Mouse (Mus musculus) CH12.LX (cell line): ENCODE measurements around the gene Actn4.

ENCODE experiments used
- HCFC1 ChIP-seq: IDR thresholded peaks from 2 replicates; pipeline ENCODE4 v1.6.1; 2012; ENCODE audit warnings: low read depth, mild to moderate bottlenecking, inconsistent platforms, low read length, improper control_type of control experiment
- POLR2A ChIP-seq: IDR thresholded peaks from 2 replicates; pipeline ENCODE4 v1.6.1; 2011; ENCODE audit warnings: low read depth, mild to moderate bottlenecking, improper control_type of control experiment, low read length
- ZKSCAN1 ChIP-seq: IDR thresholded peaks from 2 replicates; pipeline ENCODE4 v1.6.1; 2012; ENCODE audit warnings: low read depth, inconsistent platforms, low read length, improper control_type of control experiment, borderline replicate concordance

DNA sequence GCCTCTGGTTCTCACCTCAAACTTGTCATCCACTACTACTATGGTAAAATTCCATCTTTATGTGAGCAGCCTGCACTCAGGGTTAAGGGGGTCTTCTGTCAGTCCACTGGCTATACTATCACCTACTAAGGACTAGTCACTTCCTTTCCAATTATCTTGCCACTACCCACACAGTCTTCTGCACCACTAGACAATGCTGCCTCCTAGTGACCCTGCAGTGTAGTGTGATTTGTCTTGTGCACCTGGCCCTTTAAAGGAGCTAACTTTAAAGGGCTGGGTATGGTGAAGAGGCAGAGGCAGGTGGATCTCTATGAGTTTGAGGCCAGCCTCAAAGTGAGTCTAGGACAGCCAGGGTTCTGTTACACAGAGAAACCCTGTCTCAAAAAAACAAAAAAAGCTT is 45.6 kb downstream of the Actn4 start:
- TF ChIP-seq ZKSCAN1 (no peak), HCFC1 (no peak), POLR2A (no peak)
